Mouse (Mus musculus) bone marrow, adult 2 months (tissue): ENCODE data around the gene Hist1h2ab.

Experiments used
- CTCF ChIP-seq: fragments of 200-500 bp; IDR thresholded peaks from 2 replicates; pipeline ENCODE4 v1.5.1; 2011; ENCODE audit warnings: low read length, control low read depth; ENCODE audit not compliant: control insufficient read depth, insufficient read depth
- POLR2A ChIP-seq: fragments of 200-500 bp; IDR thresholded peaks from 2 replicates; pipeline ENCODE4 v1.6.1; 2011; ENCODE audit warnings: low read depth, mild to moderate bottlenecking, control low read depth, low read length, borderline replicate concordance; ENCODE audit not compliant: control insufficient read depth

GRCm38 (mm10) chr13:23708041-23708440 is 42.9 kb upstream of the Hist1h2ab start:
- no peak for TF ChIP-seq CTCF
- TF ChIP-seq POLR2A, result no peak
